Mouse (Mus musculus): ENCODE results near the gene Id3. TPM values are rescaled to one million over a fixed set of nuclear protein-coding genes. Genes with fewer than 3 reads are reported as not detected.
"Not testable (repeated sequence)": the region's sequence is repeated elsewhere in the genome, so short reads cannot be mapped to it uniquely, and the experiment has no call there.

Gene Id3
- 325 and 330 TPM in 2 replicates for polyA plus RNA-seq (2016; fragmentation: Nextera tagmentation; extraction: Ambion mirVana)

GRCm38 (mm10) chr4:136143193-136143976 is at the start of gene Id3:
Gene Id3, plus strand, starts transcription at chr4:136143497.
- peak; percentile 67 for ATAC-seq (ENCODE audit: low FRiP score, low read depth)
- under 1% methylated on average over 39 of the region's 39 CpGs for WGBS

DNA sequence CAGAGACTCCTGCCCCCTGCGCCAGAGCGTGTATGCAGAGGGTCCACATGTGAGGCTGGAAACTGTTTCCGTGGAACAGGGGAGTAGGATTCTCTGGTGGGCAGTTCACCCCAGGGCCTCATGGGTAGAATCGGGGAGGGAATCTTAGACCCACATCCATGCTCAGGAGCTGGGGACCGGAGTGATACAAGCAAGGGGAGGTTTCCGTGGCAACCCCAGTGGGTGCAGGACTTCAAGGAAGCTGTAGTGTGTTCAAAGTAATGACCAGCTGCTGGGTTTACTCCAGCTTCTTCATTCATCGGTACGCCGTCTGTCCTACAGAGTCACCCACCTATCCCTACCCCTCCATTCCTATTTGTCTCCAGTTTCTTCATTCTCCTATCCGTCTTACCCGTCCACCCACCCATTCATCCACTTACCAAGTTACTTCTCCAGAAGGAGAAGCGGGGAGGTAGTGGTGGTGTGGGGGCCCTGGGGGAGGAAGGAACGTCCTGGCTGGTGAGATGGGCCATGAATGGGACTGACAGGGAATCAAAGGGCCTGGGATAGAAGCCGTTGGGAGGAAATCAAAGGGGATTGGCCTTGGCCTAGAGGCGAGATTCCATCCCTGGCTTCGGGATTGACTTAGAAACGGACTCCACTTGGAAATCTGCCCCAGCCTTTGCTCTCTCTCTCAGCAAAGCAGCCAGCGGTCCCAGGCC is 48.6 kb upstream of the Id3 start:
- H3K27ac ChIP-seq: no peak overlapping the region
- no peak for ATAC-seq (ENCODE audit: low FRiP score, low read depth)
- WGBS: 74% methylated on average over 18 of the region's 18 CpGs

More at GRCm38 (mm10) chr4:136143193-136143976, at the start of gene Id3:
- H3K36me3 ChIP-seq: no peaks in the 10 kb centered on the region
- H3K4me1 ChIP-seq: peaks cover 78% of the 10 kb centered on the region
- peak within 1 kb of the TSS; percentile 84 for H3K4me2 ChIP-seq (replicated peaks)
- H3K9me3 ChIP-seq: no peaks in the 10 kb centered on the region
- peak within 1 kb of the TSS; percentile 69 for H3K27ac ChIP-seq
- H3K27me3 ChIP-seq (replicated peaks): 0 out of 2 replicates have a peak, but pooled peaks cover 7% of the 10 kb centered on the region
- peak within 1 kb of the TSS; percentile 73 for H3K4me3 ChIP-seq
- peak within 1 kb of the TSS; percentile 85 for H3K9ac ChIP-seq

DNA sequence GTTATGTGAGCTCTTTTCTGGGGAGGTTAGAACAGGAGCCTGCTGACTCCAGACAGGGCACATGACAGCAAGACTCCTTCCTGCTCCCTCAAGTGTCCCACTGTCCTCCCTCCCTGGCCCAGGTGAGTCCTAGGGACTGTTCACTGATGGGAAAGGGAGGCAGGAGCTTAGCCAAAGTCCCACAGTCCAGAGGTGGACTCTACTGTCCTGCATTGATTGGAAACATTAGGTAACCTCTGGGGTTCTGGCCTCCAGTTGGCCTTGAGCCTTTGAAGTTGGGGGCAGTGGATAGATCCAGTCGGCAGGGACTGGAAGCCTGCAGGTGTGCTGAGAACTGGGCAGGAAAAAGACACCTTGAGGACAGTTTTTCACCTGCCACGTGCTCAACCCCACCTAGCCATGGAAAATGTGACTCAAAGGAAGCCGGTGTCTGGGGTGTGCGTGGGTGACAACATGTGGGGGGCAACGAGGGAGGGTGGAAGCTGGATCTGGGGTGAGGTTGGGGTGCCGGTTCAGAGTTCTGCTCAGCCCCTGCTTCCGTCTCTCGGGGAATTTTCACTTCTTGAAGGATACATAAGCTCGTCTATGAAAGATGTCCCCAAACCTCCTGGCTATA is 47.7 kb upstream of the Id3 start:
- Histone ChIP-seq H3K27ac (no peak overlapping the region), H3K27me3 (replicated peaks) (no peaks in the 10 kb centered on the region), H3K4me2 (replicated peaks) (no peak overlapping the region), H3K36me3 (no peaks in the 10 kb centered on the region), H3K9me3 (no peaks in the 10 kb centered on the region), H3K4me3 (no peak overlapping the region), H3K4me1 (0 out of 2 replicates have a peak, but pooled peaks cover 3% of the 10 kb centered on the region), H3K9ac (no peak overlapping the region)
- 82% methylated on average over 9 of the region's 9 CpGs for WGBS
- ATAC-seq (ENCODE audit: low FRiP score, low read depth): no peak

More for the DNA sequence above, 48.6 kb upstream of the Id3 start:
- Histone ChIP-seq H3K27me3 (replicated peaks) (no peaks in the 10 kb centered on the region), H3K9ac (no peak overlapping the region), H3K4me3 (no peak overlapping the region), H3K36me3 (no peaks in the 10 kb centered on the region), H3K4me1 (0 out of 2 replicates have a peak, but pooled peaks cover 3% of the 10 kb centered on the region), H3K4me2 (replicated peaks) (no peak overlapping the region), H3K9me3 (no peaks in the 10 kb centered on the region)

DNA sequence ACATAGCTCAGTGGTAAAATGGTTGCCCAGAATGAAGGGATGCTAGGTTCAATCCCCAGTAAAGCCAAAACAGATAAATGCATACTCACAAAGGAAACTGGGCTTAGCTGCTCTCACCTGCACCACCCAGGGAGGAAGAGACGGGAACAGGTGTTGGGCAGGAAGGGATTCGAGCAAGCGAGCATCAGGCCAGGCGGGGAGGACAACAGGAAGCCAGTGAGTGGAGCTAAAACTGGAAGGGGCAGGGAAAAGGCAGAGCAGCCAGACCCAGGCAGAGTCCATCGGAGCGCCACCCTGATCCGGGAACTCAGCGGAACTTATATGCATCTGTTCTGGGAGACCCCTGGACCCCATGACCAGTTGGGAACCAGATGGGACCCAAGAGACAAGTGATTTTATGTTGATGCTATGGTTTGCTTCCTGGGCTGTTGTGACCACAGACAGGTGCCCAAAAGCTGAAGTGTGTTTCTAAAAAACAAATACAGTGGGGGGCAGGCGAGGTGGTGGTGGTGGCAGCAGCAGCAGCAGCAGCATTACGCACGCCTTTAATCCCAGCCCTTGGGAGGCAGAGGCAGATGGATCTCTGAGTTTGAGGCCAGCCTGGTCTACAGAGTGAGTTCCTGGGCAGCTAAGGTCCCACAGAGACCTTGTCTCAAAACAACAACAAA is 46.7 kb upstream of the Id3 start:
- Histone ChIP-seq H3K4me1 (0 out of 2 replicates have a peak, but pooled peaks cover 3% of the 10 kb centered on the region), H3K9ac (no peak overlapping the region), H3K4me3 (no peak overlapping the region), H3K27me3 (replicated peaks) (no peaks in the 10 kb centered on the region), H3K9me3 (no peaks in the 10 kb centered on the region), H3K36me3 (no peaks in the 10 kb centered on the region), H3K27ac (no peak overlapping the region), H3K4me2 (replicated peaks) (no peak overlapping the region)
- ATAC-seq (ENCODE audit: low FRiP score, low read depth): no peak
- 76% methylated on average over 11 of the region's 11 CpGs for WGBS

GRCm38 (mm10) chr4:136098446-136098845 is 44.9 kb upstream of the Id3 start:
- Histone ChIP-seq H3K4me3 (no peak overlapping the region), H3K36me3 (no peaks in the 10 kb centered on the region), H3K4me1 (0 out of 2 replicates have a peak, but pooled peaks cover 3% of the 10 kb centered on the region), H3K4me2 (replicated peaks) (no peak overlapping the region), H3K27ac (no peak overlapping the region), H3K27me3 (replicated peaks) (no peaks in the 10 kb centered on the region), H3K9me3 (no peaks in the 10 kb centered on the region), H3K9ac (no peak overlapping the region)
- WGBS: 95% methylated on average over 3 of the region's 3 CpGs
- ATAC-seq (ENCODE audit: low FRiP score, low read depth): no peak

DNA sequence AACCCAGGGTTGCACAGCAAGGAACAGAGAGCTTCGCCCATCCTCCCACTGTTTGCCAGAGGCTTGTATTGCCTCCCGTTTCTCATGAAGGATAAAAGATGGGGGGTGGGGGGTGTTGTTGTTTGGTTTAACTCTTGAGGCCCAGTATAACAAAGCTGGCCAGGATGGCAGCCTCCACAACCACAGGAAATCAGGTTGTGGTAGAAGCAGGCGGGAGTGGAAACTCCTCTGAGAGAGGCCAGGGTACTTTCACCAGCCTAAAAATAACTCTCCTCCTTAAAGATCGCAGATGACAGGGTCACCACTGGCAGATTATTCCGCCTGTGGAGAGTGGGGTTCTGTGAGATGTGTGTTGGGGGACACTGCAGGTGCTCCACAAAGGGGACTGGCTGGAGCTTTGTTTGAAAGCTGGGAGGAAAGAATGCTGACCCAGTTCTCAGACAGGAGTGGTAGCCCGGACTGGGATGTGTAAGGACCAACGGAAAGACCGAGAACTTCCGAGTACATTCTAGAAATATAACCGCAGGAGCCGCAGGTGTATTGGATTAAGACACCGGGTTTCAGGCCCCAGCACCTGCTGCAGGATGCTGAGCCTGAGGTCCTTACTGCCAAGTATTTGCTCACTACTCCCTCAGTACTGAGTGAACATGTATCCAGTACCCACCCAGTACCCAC is 42.8 kb upstream of the Id3 start:
- Histone ChIP-seq H3K36me3 (no peaks in the 10 kb centered on the region), H3K4me2 (replicated peaks) (no peak overlapping the region), H3K4me3 (no peak overlapping the region), H3K4me1 (peaks cover 14% of the 10 kb centered on the region), H3K27me3 (replicated peaks) (no peaks in the 10 kb centered on the region), H3K9ac (no peak overlapping the region), H3K27ac (no peak overlapping the region), H3K9me3 (no peaks in the 10 kb centered on the region)
- 76% methylated on average over 12 of the region's 12 CpGs for WGBS
- no peak for ATAC-seq (ENCODE audit: low FRiP score, low read depth)

- H3K9me3 ChIP-seq; ATAC-seq (ENCODE audit: low FRiP score, low read depth); H3K27ac ChIP-seq; H3K36me3 ChIP-seq; H3K4me2 ChIP-seq (replicated peaks); H3K27me3 ChIP-seq (replicated peaks); H3K9ac ChIP-seq; H3K4me3 ChIP-seq: not testable (repeated sequence)
- peaks cover 14% of the 10 kb centered on the region for H3K4me1 ChIP-seq
- 87% methylated on average over 4 of the region's 4 CpGs for WGBS
Observed at GRCm38 (mm10) chr4:136101753-136102152, 41.5 kb upstream of the Id3 start.

- no peaks in the 10 kb centered on the region for H3K9me3 ChIP-seq
- H3K4me2 ChIP-seq (replicated peaks): peak overlapping the region; percentile 48
- H3K27ac ChIP-seq: no peak overlapping the region; the same call in 1 of the 2 replicates
- WGBS: 3% methylated on average over 18 of the region's 18 CpGs
- peaks cover 14% of the 10 kb centered on the region for H3K4me1 ChIP-seq
- 0 out of 2 replicates have a peak overlapping the region, but pooled peaks have one; percentile 1 for H3K4me3 ChIP-seq
- H3K9ac ChIP-seq: peak overlapping the region; percentile 35; the same call in 1 of the 2 replicates
- H3K36me3 ChIP-seq: no peaks in the 10 kb centered on the region
- peak; percentile 86 for ATAC-seq (ENCODE audit: low FRiP score, low read depth)
- H3K27me3 ChIP-seq (replicated peaks): 0 out of 2 replicates have a peak, but pooled peaks cover 2% of the 10 kb centered on the region
Observed at GRCm38 (mm10) chr4:136104590-136105337, 38.5 kb upstream of the Id3 start.

- no peak for ATAC-seq (ENCODE audit: low FRiP score, low read depth)
- no peak overlapping the region for H3K4me2 ChIP-seq (replicated peaks)
- H3K9me3 ChIP-seq: no peaks in the 10 kb centered on the region
- 49% methylated on average over 7 of the region's 7 CpGs for WGBS
- H3K4me3 ChIP-seq: no peak overlapping the region
- 0 out of 2 replicates have a peak, but pooled peaks cover 2% of the 10 kb centered on the region for H3K27me3 ChIP-seq (replicated peaks)
- peaks cover 14% of the 10 kb centered on the region for H3K4me1 ChIP-seq
- H3K9ac ChIP-seq: no peak overlapping the region
- no peaks in the 10 kb centered on the region for H3K36me3 ChIP-seq
- H3K27ac ChIP-seq: no peak overlapping the region
Observed at GRCm38 (mm10) chr4:136106880-136107301, 36.4 kb upstream of the Id3 start.

- no peak for ATAC-seq (ENCODE audit: low FRiP score, low read depth)
- H3K4me1 ChIP-seq: peaks cover 13% of the 10 kb centered on the region
- no peaks in the 10 kb centered on the region for H3K9me3 ChIP-seq
- 93% methylated on average over 2 of the region's 2 CpGs for WGBS
- no peak overlapping the region for H3K9ac ChIP-seq
- no peak overlapping the region for H3K4me2 ChIP-seq (replicated peaks)
- H3K27me3 ChIP-seq (replicated peaks): 0 out of 2 replicates have a peak, but pooled peaks cover 2% of the 10 kb centered on the region
- H3K4me3 ChIP-seq: no peak overlapping the region
- H3K36me3 ChIP-seq: no peaks in the 10 kb centered on the region
- no peak overlapping the region for H3K27ac ChIP-seq
Observed at GRCm38 (mm10) chr4:136109153-136109552, 34.1 kb upstream of the Id3 start.
